ENCODE assay signal across 16 mouse cellular contexts in the genomic region with DNA sequence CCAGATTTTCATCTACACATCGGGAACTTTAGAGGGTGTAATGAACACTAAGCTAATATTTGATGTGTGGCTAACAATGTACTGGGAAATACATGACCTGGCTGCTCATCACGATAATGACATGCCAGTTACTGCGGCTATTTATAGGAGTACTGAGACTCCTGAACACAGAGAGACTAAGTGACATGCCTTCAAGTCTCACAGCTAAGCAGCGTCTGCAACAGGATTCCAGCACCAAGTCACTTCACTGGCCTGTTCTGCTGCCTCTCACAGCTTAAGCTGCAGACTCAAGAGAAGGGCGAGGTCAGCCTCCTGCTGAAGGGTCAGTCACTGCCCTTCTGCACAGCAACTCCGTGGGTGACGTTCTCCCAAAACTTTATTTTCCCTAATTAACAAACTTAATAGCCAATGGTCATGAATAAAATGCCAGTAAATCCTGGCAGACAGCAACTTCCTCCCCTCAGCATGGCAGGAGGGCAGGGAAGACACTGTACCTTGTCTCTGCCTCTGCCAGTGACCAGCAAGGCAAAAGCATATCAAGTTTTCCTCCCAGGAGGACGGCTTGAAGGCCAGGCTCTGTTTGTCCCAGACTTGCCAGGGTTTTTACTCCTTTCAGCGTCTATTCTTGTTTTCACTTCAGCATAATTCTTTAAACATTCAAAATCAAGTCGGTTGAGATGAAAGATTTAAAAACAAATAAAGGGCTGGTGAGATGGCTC.
DNase-seq lines count a peak whose midpoint lies in the region; ATAC-seq and TF ChIP-seq lines count a peak whose summit lies in the region.
"Had no signal": no experiment of that assay in that cellular context is flagged by ENCODE, and none has a peak within 500 bp of the region (broad histone marks: within the 10 kb centered on the region; RNA-seq: fewer than 3 reads in every experiment).

No protein-coding gene starts in this region.

- peaks cover 6% of the 10 kb centered on the region; the same call in 1 of the 2 replicates for H3K36me3 ChIP-seq in heart, embryonic 14.5 days (ENCODE audit: control insufficient read depth, insufficient read depth, low read length)
- H3K36me3 ChIP-seq: hindbrain, embryonic 15.5 days had no signal

- peaks cover 13 to 15% of the 10 kb centered on the region in 2 experiments for H3K4me1 ChIP-seq in heart, embryonic 14.5 days (ENCODE audit: control insufficient read depth in 2 of 2, insufficient read depth in 2 of 2, low read length in 2 of 2)
- H3K4me1 ChIP-seq: hindbrain, embryonic 15.5 days; limb, embryonic 13.5 days had no signal

- H3K27ac ChIP-seq in layer of hippocampus, adult 2 months: peak overlapping the region; percentile 57
- H3K27ac ChIP-seq in heart, embryonic 14.5 days (replicated peaks in 1 of 2; ENCODE audit: control insufficient read depth in 1 of 2, insufficient read depth in 1 of 2, low read depth in 2 of 2, low read length in 2 of 2): peak overlapping the region; percentile 80 to 90
- H3K27ac ChIP-seq: forebrain, embryonic 10.5 days; hindbrain, embryonic 15.5 days; kidney, postnatal 0 days; limb, embryonic 13.5 days; liver, embryonic 14.5 days had no signal

- DNase-seq in gastrocnemius, adult 18-20 months (ENCODE audit: low spot score): peak; percentile 48
- DNase-seq in gastrocnemius, postnatal 14 days: no peak
- no peak for DNase-seq in layer of hippocampus, adult 2 months (ENCODE audit: low spot score in 2 of 2)
- no peak for DNase-seq in layer of hippocampus, adult 18-20 months (ENCODE audit: low spot score in 2 of 2)
- DNase-seq in testis, postnatal 10 days (ENCODE audit: low spot score): peak; percentile 35
- no peak for DNase-seq in c-Kit-positive CD71-positive TER-119-positive erythroid progenitor cells, embryonic 14.5 days (ENCODE audit: low spot score)
- DNase-seq: midbrain, embryonic 14.5 days; right cerebral cortex, postnatal 14 days; thymus, postnatal 36 days had no signal

- peak; percentile 68; the same call in 1 of the 2 replicates for ATAC-seq in heart, embryonic 14.5 days (ENCODE audit: insufficient number of reproducible peaks, insufficient read depth, low FRiP score, low read depth)
- ATAC-seq: intestine, embryonic 16.5 days had no signal

- intact Hi-C loops in gastrocnemius, postnatal 14 days (cut with DNase I; ENCODE audit: low total_unique reads): no loop called here

- TF ChIP-seq CTCF in layer of hippocampus, adult 2 months (conservative IDR thresholded peaks at IDR 0.05): no peak

- no peak overlapping the region for H3K4me3 ChIP-seq in layer of hippocampus, adult 2 months
- H3K4me3 ChIP-seq in heart, embryonic 14.5 days (ENCODE audit: control insufficient read depth in 1 of 2, insufficient read depth in 1 of 2, low read depth in 1 of 2, low read length in 2 of 2): no peak overlapping the region
- H3K4me3 ChIP-seq: forebrain, embryonic 10.5 days; hindbrain, embryonic 15.5 days; limb, embryonic 13.5 days had no signal

- 39% methylated on average over 10 of the region's 10 CpGs for WGBS in heart, embryonic 14.5 days

- peak overlapping the region; percentile 45 for H3K4me2 ChIP-seq in heart, embryonic 14.5 days (ENCODE audit: low read length)
- H3K4me2 ChIP-seq: hindbrain, embryonic 15.5 days; limb, embryonic 13.5 days had no signal

- no peaks in the 10 kb centered on the region for H3K9me3 ChIP-seq in heart, embryonic 14.5 days (ENCODE audit: control insufficient read depth, low read length)
- H3K9me3 ChIP-seq: forebrain, embryonic 10.5 days; hindbrain, embryonic 15.5 days; limb, embryonic 13.5 days had no signal

- no peaks in the 10 kb centered on the region for H3K27me3 ChIP-seq in heart, embryonic 14.5 days (ENCODE audit: control insufficient read depth, insufficient read depth, low read length)
- H3K27me3 ChIP-seq: hindbrain, embryonic 15.5 days; limb, embryonic 13.5 days had no signal

- H3K9ac ChIP-seq in heart, embryonic 14.5 days (ENCODE audit: low read length): peak overlapping the region; percentile 47
- H3K9ac ChIP-seq: hindbrain, embryonic 15.5 days; limb, embryonic 13.5 days; liver, embryonic 14.5 days had no signal

Comparison
In these comparisons a context has a peak if more than half of its experiments do, and no peak if none do; other contexts are left out.
1. DNase-seq: peak in gastrocnemius, adult 18-20 months (single experiment) and testis, postnatal 10 days (single experiment); none in gastrocnemius, postnatal 14 days (single experiment), layer of hippocampus, adult 2 months (0 of 2), layer of hippocampus, adult 18-20 months (0 of 2) and c-Kit-positive CD71-positive TER-119-positive erythroid progenitor cells, embryonic 14.5 days (single experiment).